Mouse (Mus musculus) liver, embryonic 14.5 days (tissue): ENCODE results near the gene Lrrc15. TPM values are rescaled to one million over a fixed set of nuclear protein-coding genes. Genes with fewer than 3 reads are reported as not detected.

Experiments used
- ATAC-seq: fragments of 200-750 bp; cut with Nextera tagmentation; 2 replicates; pipeline ENCODE4 v1.8.0; 2017; ENCODE audit warnings: moderate number of reproducible peaks, mild to moderate bottlenecking, moderate library complexity; ENCODE audit not compliant: insufficient read depth
- DNase-seq, 3 experiments: peaks; one replicate each; pipeline ENCODE4 v3.0.0-alpha.2; 2012 to 2013; ENCODE audit warnings: low read depth in 3 of 3, low spot score in 3 of 3
- H3K27ac ChIP-seq: fragments of 300-500 bp; sonication (generic); 2 replicates; pipeline ENCODE4 v1.5.1; 2014; ENCODE audit warnings: moderate library complexity, mild to moderate bottlenecking, control low read depth, inconsistent platforms
- H3K27me3 ChIP-seq: fragments of 300-500 bp; sonication (generic); 2 replicates; pipeline ENCODE4 v1.6.1; 2014; ENCODE audit warnings: mild to moderate bottlenecking, low read length, moderate library complexity; ENCODE audit not compliant: control insufficient read depth, insufficient read depth
- H3K36me3 ChIP-seq: fragments of 300-500 bp; sonication (generic); replicated peaks from 2 replicates; pipeline ENCODE4 v1.6.1; 2014; ENCODE audit warnings: low read depth; ENCODE audit not compliant: control insufficient read depth, insufficient read depth
- H3K4me1 ChIP-seq, 2 experiments: fragments of 200-500 bp in 1 of 2; fragments of 300-500 bp in 1 of 2; sonication (generic) in 1 of 2; replicated peaks; 2 replicates each; pipeline ENCODE4 v1.6.1; 2012 to 2014; ENCODE audit warnings: antibody characterized with exemption in 1 of 2, inconsistent platforms in 1 of 2, low read length in 1 of 2; ENCODE audit not compliant: control insufficient read depth in 2 of 2, insufficient read depth in 2 of 2
- H3K4me2 ChIP-seq: fragments of 300-500 bp; sonication (generic); 2 replicates; pipeline ENCODE4 v1.6.1; 2014; ENCODE audit warnings: low read depth, mild to moderate bottlenecking, control low read depth, moderate library complexity
- H3K4me3 ChIP-seq, 2 experiments: fragments of 200-500 bp in 1 of 2; fragments of 300-500 bp in 1 of 2; sonication (generic) in 1 of 2; 2 replicates each; pipeline ENCODE4 v1.5.1; 2012 to 2014; ENCODE audit warnings: low read depth in 2 of 2, low read length in 2 of 2, mild to moderate bottlenecking in 2 of 2, control low read depth in 1 of 2, inconsistent platforms in 1 of 2, moderate library complexity in 1 of 2; ENCODE audit not compliant: insufficient read depth in 1 of 2
- H3K9ac ChIP-seq: fragments of 300-500 bp; sonication (generic); replicated peaks from 2 replicates; pipeline ENCODE4 v1.6.1; 2014; ENCODE audit warnings: mild to moderate bottlenecking, control low read depth, moderate library complexity
- H3K9me3 ChIP-seq: fragments of 300-500 bp; sonication (generic); 2 replicates; pipeline ENCODE4 v1.6.1; 2016; ENCODE audit warnings: low read length, mixed read lengths; ENCODE audit not compliant: control insufficient read depth
- CTCF ChIP-seq: IDR thresholded peaks from 2 replicates; pipeline ENCODE4 v1.5.1; 2016; ENCODE audit warnings: antibody characterized with exemption, low read depth, control low read depth
- EP300 ChIP-seq: IDR thresholded peaks from 2 replicates; pipeline ENCODE4 v1.6.1; 2016; ENCODE audit warnings: antibody characterized with exemption, low read depth
- WGBS: fragments of 180-500 bp; shearing (Covaris S2); extraction: QIAGEN DNeasy Blood & Tissue Kit; methylation state at CpG from one replicate; pipeline ENCODE4 v1.1.7; 2014; ENCODE audit not compliant: insufficient replicate concordance; 5-methylcytosine and 5-hydroxymethylcytosine counted together
- polyA plus RNA-seq, 2 experiments: library from polyadenylated mRNA; depleted of rRNA in 1 of 2; stranded (reverse) in 1 of 2; unstranded in 1 of 2; fragments of >200 nt; fragmentation: Nextera tagmentation in 1 of 2; extraction: Ambion mirVana in 1 of 2; gene quantifications; 2 replicates each; pipeline versions ENCODE4 v1.2.1 to v1.2.3; 2012 to 2014

Lrrc15 gene
- polyA plus RNA-seq, 2 experiments, result 0.01 TPM

DNA sequence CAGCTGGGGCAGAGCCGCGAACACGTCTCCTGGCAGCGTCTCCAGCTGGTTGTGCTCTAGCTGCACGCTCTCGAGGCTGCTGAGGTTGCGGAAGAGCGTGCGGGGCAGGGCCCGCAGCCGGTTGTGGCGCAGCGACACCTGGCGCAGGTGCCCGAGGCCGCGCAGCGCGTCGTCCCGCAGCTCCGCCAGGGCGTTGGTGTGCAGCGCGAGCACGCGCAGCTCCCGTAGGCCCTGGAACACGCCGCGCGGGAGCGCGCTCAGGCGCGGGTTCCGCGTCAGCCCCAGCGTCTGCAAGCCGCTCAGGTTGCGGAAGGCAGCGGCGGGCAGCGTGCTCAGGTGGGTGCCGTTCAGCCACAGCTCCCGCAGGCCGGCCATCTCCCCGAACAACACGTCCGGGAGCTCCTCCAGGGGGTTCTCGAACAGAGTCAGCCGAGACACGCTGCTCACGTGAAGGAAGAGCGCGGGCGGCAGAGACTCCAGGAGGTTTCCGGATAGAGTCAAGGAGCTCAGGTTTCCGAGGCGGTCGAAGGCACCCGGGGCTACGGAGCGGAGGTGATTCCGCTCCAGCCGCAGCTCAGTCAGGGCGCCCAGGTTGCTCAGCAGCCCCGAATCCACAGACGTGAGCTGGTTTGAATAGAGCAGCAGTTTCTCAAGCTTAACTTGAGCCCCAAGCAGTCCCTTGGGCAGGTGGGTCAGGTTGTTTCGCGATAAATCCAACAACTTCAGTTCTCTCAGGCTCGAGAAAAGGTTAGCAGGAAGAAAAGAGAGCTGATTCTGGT is 25.7 kb upstream of the Lrrc15 start:
- no peaks in the 10 kb centered on the region for H3K9me3 ChIP-seq
- H3K4me2 ChIP-seq, result peak overlapping the region; percentile 67
- H3K4me1 ChIP-seq, result peaks cover 8 to 18% of the 10 kb centered on the region in 2 experiments
- TF ChIP-seq EP300 (no peak), CTCF (0 out of 2 replicates have a peak, but pooled peaks have one; percentile 4)
- under 1% methylated on average over 72 of the region's 72 CpGs for WGBS
- peak overlapping the region; percentile 28; the same call in 1 of the 2 replicates for H3K9ac ChIP-seq
- peak overlapping the region; percentile 12 to 60 for H3K4me3 ChIP-seq
- no peaks in the 10 kb centered on the region for H3K36me3 ChIP-seq
- no peak for DNase-seq
- H3K27ac ChIP-seq, result no peak overlapping the region
- ATAC-seq, result peak; percentile 42; the same call in 1 of the 2 replicates
- peaks cover 28% of the 10 kb centered on the region for H3K27me3 ChIP-seq

DNA sequence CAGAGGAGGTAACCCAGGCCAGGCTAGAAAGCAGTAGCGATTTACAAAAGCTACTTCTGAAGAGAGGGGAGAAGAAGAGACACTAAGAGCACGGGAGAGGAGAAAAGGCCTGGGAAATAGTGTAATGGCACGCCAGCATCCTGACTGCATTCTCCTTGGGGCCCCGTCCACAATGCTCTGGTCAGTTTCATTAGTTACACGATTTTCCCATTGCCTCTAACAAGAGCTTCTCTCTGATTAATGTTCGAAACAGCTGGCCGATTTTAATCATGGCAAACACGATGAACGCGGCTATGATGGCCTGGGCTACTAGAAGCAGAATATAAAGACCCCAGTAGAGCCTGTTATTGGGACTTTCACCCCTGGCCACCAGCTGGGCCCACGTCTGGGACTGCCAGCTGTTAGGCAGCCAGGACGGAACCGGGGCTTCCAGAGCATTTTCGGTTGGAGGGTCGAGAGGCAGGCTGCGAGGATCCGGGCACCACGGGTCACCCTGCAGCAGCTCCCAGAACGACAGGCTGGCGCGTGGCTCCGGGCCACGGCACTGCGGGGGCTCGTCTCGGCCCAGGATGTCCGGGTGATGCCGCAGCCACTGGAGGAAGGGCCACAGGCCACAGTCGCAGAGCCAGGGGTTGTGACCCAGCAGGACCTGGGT is 25.0 kb upstream of the Lrrc15 start:
- no peak for TF ChIP-seq CTCF
- no peak for TF ChIP-seq EP300
- 22% methylated on average over 29 of the region's 29 CpGs for WGBS
- ATAC-seq (no peak), DNase-seq (no peak)
- Histone ChIP-seq H3K4me3 (peak overlapping the region; percentile 12 to 60), H3K4me1 (peaks cover 8 to 18% of the 10 kb centered on the region in 2 experiments), H3K9ac (no peak overlapping the region), H3K27me3 (peaks cover 28% of the 10 kb centered on the region), H3K27ac (no peak overlapping the region), H3K9me3 (no peaks in the 10 kb centered on the region), H3K4me2 (peak overlapping the region; percentile 67), H3K36me3 (no peaks in the 10 kb centered on the region)

DNA sequence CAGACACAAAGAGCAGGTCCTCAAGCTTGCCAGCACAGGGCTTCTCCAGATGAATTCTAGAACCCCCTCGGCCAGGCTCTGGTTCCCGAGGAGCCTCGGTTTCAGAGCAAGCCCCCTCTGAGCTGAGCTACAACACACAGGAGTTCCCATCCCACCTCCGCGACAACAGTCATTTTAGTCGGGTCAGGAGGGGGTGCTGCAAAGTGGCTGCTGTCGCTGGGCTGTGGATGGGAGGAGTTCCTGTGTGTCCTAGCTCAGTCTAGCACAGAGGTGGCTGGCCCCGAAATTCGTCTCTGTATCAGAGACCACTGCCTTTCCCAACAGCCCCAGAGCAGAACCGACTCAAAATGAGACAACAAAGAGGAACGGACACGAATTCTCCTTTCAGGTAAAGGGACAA is 24.2 kb upstream of the Lrrc15 start:
- ATAC-seq (no peak), DNase-seq (no peak)
- TF ChIP-seq EP300 (no peak), CTCF (no peak)
- Histone ChIP-seq H3K4me1 (peaks cover 8 to 18% of the 10 kb centered on the region in 2 experiments), H3K4me2 (no peak overlapping the region), H3K36me3 (no peaks in the 10 kb centered on the region), H3K9ac (no peak overlapping the region), H3K9me3 (no peaks in the 10 kb centered on the region), H3K27me3 (peaks cover 28% of the 10 kb centered on the region), H3K4me3 (no peak overlapping the region), H3K27ac (no peak overlapping the region)
- 51% methylated on average over 12 of the region's 12 CpGs for WGBS

DNA sequence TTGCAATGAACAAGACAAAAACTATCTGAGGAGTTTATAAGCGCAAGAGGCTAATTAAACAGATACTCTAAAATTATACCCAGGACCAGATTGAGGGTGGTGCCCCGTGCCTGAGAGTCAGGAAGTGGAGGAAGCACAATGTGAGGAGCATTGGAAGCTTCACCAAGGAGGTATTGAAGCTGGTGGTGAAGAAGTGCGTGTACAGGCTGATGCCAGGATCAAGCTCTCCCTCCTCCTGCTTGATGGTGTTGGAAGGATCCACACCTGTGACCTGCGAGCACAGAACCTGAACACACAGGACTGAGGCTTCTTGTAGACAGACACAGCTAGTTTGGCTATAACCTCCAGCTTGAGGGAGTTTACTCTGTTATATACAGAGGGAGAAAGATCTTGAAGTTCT is 23.0 kb upstream of the Lrrc15 start:
- ATAC-seq, result no peak
- no peaks in the 10 kb centered on the region for H3K9me3 ChIP-seq
- H3K27me3 ChIP-seq, result peaks cover 28% of the 10 kb centered on the region
- no peak overlapping the region for H3K27ac ChIP-seq
- H3K4me1 ChIP-seq, result peaks cover 3 to 12% of the 10 kb centered on the region in 2 experiments
- TF ChIP-seq EP300, result no peak
- no peak for TF ChIP-seq CTCF
- DNase-seq, result no peak
- H3K4me2 ChIP-seq, result no peak overlapping the region
- H3K4me3 ChIP-seq, result no peak overlapping the region
- no peak overlapping the region for H3K9ac ChIP-seq
- H3K36me3 ChIP-seq, result no peaks in the 10 kb centered on the region
- 63% methylated on average over 4 of the region's 4 CpGs for WGBS

DNA sequence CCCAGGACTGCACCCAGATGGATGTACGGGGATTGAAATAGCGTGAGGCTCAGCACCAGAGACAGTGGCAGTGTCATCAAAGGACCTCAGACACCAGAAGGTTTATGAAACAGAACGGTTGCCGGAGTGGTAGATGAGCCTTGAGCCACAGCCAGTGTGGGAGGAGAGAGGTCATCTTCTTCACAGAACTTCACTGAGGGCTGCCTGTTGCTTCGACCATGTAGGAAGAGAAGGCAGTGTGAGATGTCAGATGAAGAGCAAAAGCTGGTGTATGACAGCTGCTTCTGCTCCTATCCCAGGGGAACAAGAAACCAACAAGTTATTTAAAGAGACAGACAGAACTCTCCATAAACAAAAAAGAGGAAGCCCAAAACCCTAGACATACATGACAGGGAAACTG is 21.2 kb upstream of the Lrrc15 start:
- no peak overlapping the region for H3K9ac ChIP-seq
- no peak overlapping the region for H3K27ac ChIP-seq
- WGBS, result 49% methylated on average over 5 of the region's 5 CpGs
- ATAC-seq, result no peak
- H3K4me2 ChIP-seq, result no peak overlapping the region
- H3K4me1 ChIP-seq, result 0 out of 4 replicates have a peak, but pooled peaks cover 0 to under 1% of the 10 kb centered on the region in 2 experiments
- H3K9me3 ChIP-seq, result no peaks in the 10 kb centered on the region
- peaks cover 23% of the 10 kb centered on the region for H3K27me3 ChIP-seq
- H3K36me3 ChIP-seq, result no peaks in the 10 kb centered on the region
- no peak overlapping the region for H3K4me3 ChIP-seq
- TF ChIP-seq EP300, result no peak
- TF ChIP-seq CTCF, result no peak
- DNase-seq, result no peak
